Mouse (Mus musculus): ENCODE data around the gene Cfap97d1.

Gene Cfap97d1

DNA sequence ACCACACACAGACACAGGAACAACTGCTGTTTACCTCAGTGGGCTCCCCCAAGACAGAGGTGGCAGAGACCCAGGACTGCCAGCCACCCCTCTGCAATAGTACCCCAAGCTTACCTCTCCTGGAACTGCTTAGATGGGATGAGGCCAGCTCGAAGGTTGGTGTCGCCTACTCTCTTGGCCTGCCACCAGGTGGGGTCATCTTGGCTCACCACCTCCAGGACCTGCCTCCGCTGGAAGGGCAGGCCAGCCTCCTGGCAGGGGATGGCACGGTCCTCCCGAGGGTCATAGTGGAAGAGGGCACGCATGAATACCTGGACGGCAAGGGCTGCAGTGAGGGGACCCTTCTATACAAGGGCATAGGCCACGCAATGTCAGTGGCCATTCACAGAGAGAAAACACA, 29.1 kb downstream of the Cfap97d1 start:
- no peak for DNase-seq

DNA sequence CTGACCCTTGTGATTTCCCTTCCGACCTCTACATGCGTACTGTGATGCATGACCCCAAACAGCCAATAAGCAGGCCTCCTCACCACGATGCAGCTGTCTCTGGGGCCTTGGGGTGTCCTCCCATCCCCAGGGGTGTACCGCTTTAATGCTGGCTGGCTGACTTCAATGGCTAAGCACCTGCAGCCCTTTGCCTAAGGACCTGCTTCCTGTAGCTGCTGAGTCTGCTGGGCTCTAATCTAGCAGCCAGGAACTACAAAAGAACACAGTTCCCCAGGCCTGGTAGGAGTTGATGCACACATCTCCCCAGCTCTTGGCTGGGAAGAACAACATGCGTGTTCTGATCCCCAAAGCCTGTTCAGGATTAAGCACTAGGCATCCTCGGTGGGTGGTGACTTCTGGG, 31.4 kb downstream of the Cfap97d1 start:
- DNase-seq = no peak

DNA sequence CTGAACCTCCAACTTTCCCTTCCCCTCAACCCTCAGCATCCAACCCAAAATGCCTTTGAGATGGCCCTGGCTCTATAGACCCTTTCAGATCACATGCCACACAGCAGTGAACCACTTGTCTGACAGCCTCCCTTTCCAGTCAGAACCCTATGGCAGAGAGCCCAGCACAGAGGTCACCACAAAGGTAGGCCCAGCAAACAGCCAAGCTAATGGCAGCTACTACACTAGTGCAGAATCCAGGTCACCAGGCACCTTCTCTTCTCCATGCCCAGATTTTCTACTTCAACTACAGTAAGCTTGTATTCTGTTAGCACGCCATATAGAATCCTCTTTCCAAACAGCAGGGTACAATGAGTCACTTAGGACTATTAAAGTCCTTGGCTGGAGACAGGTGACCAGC, 32.1 kb downstream of the Cfap97d1 start:
- DNase-seq = peak; percentile 32

DNA sequence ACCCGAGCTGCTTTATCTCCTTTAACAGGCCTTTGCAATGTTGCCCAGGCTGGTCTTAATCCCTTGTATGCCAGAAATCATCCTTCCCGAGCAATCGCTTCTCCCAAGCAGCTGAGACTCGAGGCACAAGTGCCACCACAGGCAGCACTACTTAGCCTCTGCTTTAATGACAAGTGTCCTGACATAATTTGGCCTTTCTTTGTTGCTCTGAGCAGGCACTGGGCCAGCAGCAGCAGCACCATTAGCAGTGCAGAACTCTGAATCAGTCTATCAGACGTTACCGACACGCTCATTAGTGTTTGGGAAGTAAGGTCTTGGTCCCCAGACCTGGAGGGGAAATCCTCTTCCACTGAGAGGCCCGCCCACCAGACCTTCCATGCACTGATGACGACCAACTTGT, 35.7 kb downstream of the Cfap97d1 start:
- DNase-seq = no peak

DNA sequence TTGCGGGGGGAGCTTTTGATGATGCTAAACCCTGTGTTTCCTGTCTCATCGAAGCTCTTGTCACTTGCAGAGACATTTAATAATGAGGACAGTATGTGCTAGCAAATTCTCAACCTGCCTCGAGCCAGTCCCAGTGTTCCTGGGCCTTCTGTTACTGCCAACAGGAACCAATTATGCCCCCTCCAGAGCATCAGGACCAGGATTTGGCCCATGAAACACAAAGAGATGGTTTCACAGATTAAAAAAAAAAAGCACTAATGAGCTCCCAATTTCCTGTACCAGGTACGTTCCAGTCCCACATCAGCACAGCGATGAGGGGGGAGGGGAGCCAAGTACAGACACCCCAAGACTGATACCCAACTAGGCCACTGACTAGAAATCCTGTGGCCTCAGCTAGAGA, 37.1 kb downstream of the Cfap97d1 start:
- no peak for DNase-seq

DNA sequence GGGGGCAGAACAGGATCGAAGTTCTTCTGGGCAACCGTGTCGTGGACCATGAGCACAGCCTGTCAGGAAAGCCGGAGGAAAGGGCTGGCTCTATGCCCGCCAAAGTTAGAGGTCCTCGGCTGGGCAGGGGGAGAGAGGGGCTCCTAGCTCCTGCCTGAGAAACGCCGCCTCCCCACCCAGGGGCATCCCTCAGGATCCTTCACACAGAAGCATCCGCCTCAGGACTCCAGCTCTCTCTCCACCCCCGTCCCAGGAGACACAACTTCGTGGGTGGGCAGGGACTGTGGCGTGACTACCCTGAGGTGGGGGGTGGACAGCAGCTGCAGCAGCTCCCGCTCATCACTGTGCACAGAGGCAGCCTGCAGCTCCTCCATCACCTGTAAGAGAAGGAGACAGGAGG, 39.3 kb downstream of the Cfap97d1 start:
- DNase-seq = no peak

- no peak for DNase-seq
Observed at GRCm38 (mm10) chr11:102024084-102024758, 40.1 kb downstream of the Cfap97d1 start.

GRCm38 (mm10) chr11:102024875-102025274, 40.8 kb downstream of the Cfap97d1 start:
- no peak for DNase-seq

DNA sequence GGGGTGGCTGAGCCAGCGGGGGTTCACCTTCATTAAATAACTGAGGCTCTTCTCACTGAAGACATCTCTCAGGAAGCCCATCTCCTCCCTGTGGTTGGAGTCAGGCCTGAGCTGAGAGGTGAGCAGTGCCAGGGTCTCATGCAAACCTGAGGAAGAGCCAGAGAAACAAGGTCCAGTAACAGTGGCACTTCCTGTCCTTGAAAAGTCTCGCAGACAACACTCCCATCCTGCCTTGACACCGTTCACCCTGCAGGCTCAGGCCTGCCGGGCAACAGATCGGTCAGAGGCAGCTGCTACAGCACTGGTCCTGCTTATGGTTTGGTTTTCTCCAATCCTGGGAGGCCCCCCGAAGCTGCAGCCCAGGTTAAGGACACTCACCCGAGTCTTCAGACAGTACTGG, 41.3 kb downstream of the Cfap97d1 start:
- DNase-seq = no peak

- no peak for DNase-seq
Observed at GRCm38 (mm10) chr11:102025991-102026660, 42.0 kb downstream of the Cfap97d1 start.

DNA sequence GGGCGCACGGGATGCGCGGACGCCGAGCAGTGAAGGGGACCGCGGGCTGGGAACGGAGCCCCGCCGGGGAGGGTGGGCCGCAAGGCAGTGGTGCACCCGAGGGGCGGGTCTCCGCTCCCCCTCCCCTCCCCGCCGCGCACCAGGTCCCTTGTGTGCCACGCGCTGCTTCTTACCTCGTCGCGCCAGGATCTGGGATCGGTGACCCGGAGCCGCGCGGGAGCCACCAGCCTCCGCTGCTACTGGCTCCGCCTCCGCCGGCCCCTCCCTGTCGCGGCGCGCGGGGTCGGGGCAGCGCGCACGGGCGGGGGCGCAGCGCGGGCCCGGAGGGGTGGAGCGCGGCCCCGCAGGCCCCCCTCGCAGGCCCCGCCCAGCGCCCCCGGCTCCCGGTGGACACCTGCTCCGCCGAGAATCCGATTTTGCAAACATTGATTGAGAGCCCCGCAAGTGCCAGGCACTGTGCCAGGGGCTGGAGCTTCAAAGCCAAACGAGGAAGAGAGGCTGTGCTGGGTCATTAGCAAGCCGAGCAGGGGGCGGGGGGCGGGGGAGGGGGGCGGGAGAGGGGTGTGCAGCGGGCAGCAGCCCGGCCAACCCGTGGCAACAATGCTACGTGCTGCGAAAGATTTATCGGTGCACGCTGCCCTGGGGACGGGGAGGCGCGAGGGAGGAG, 42.7 kb downstream of the Cfap97d1 start:
- peak; percentile 64 for DNase-seq

- no peak for DNase-seq
Observed at GRCm38 (mm10) chr11:102027361-102028017, 43.4 kb downstream of the Cfap97d1 start.

DNA sequence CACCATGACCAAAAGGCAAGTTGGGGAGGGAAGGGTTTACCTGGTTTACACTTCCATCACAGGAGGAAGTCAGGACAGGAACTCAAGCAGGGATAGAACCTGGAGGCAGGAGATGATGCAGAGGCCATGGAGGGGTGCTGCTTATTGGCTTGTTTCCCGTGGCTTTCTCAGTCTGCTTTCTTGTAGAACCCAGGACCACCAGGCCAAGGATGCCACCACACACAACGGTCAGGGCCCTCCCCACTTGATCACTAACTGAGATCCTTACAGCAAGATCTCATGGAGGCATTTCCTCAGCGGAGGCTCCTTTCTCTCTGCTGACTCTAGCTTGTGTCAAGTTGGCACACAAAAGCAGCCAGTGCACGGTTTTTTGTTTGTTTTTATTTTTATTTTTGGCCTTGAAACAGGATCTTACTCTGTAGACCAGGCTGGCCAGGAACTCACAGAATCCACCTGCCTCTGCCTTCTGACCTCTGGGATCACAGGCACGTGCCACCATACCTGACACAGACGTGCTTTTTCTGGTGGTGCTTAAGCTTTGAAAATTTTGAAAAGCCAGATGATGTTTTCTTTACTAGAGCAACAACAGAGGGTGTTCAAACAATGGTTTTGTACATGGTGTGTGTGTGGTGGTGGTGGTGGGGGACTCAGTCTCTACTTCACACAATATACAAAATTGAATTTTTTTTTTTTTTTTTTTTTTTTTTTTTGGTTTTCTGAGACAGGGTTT, 44.2 kb downstream of the Cfap97d1 start, which contains the start of gene Mpp3:
Gene Mpp3 (minus strand): TSS at position 375 of the 730 bp plus-strand sequence.
- DNase-seq = no peak

DNA sequence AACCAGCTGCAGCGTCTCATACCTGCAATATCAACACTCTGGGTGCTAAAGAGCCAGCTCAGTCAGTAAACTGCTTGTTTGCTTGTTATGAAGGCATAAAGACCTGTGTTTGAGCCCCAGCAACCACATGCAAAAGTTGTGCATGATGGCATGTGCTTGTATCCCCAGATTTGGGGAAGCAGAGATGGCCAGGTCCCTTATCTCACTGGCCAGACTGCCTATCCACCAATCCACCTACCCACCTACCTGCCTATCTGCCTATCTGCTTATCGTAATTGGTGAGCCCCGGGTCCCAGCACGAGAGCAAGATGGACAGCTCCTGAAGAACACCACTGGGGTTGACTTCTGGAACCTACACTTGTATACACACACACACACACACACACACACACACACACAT, 45.2 kb downstream of the Cfap97d1 start:
- no peak for DNase-seq

DNA sequence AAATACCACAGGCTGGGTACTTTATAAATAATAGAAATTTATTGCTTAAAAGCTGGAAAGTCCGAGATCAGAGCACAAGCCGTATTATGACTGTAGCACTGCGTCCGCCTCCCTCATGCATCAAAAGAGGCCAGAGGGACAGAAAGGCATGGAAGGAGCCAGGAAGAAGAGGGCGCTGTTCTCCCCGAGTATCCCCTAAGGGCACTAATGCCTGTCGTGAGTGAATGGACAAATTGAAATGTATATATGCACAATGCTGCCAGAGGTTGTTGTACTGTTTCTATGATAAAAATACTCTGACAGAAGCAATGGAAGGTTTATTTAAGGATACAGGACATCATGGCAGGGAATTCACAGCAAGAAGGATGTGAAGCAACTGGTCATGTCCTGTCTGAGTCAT, 45.9 kb downstream of the Cfap97d1 start:
- DNase-seq = no peak

- DNase-seq = no peak
Observed at GRCm38 (mm10) chr11:102031149-102031548, 47.1 kb downstream of the Cfap97d1 start.

GRCm38 (mm10) chr11:102033055-102033591, 49.0 kb downstream of the Cfap97d1 start:
- no peak for DNase-seq

DNA sequence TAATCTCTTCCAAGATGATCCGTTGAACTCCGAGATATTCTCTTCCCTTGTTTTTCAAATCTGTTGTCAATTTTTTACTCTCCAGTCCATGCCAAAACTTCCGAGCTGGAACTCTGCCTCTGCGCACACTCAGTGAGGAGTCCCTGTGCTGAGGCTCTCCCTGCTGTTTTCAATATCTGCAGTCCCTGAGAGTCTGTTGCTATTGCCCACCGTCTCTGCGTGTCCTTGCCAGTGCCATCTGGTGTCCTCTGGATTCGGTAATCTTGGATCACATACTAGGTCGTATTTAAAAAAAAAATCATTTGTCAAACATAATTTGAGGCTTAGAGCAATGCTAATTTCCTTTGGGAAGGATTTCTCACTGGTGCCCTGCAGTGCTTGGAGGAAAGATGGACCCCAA, 50.8 kb downstream of the Cfap97d1 start:
- DNase-seq = no peak

DNA sequence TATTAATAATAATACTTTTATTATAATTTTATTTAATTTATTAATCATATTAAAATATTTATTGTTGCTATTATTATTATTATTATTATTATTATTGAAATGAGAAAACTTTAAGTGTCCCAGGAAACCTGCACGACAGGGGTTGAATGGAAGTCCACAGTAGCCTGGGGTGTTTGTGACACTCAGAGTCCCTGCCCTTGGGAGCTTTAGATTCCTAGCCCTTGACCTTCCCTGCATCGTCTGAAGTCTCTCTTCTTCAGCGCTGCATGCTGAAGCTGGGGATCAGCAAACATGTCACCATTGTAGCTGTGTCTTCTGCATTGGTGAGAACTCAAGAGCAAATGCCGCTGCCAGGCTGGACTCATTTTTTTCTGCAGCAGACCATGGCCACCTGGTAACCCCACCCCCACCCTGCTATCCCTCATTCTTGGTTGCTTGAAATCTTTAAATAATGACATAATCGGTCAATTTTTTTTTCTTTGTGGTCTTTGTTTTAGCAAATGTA, 51.4 kb downstream of the Cfap97d1 start:
- no peak for DNase-seq

DNA sequence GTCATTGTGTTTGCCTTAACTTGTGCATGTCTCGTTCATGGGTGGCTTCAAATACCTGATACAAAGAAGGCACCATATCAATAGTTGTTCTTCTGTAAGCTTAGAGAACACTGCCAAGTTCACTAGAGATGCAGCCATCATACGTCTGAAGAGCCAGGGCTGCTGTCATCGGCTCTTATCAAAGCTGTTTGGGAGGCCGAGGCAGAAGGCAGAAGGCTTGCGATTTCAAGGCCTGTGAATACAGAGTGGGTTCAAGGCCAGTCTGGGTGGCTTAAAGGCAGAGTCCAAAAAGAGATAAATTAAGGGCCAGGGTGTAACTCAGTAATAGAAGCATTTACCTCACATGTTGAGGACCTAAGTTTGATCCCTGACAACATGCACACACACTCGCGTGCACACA, 52.3 kb downstream of the Cfap97d1 start:
- DNase-seq = no peak

DNA sequence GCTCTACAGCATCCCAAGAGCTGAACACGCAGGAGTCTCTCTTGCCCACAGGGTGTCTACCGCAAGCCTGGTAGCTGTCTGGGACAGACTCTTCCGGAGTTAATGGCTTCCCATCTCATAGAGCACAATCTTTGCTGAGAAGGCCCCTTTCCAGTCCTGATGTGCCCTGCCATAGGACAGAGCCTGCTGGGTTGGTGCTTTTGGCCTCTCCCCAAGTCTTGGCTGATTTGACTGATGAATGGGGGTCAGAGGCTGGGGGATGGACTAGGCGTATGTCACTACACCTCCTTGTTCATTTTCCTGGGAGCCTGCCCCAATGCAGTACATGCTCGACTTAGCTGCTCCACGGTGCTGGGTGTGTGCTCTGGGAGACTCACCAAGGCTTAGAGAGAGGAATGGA, 53.7 kb downstream of the Cfap97d1 start:
- no peak for DNase-seq

DNA sequence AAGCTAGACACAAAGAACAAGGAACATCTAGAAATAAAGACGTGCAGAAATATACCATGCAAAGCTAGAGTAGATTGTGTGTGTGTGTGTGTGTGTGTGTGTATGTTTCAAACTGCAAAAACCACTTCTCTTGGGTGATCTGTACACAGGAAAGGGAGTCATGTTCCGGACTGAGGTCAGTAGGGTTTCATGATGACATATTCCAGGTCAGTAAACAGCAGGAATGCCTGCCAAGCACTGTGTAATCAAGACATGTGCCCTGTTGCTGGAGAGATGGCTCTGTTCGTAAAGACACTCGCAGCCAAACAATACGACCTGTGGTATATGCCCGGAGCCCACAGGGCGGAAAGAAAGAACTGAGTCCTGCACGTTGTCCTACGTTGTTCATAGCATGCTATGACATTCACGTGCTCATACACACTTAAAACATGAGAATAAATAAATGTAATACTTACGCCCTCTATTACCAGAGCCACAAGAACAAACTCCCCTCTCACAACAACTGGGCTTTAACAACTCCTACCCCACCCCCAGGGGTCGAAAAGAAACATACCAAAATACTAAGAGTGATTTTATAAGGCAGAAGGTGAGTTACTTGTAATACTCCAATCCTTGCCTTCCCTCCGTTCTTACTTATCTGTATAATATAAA, 55.5 kb downstream of the Cfap97d1 start:
- DNase-seq = peak; percentile 27
